Mouse (Mus musculus): ENCODE results near the gene Cenpf.

The Cenpf gene

DNA sequence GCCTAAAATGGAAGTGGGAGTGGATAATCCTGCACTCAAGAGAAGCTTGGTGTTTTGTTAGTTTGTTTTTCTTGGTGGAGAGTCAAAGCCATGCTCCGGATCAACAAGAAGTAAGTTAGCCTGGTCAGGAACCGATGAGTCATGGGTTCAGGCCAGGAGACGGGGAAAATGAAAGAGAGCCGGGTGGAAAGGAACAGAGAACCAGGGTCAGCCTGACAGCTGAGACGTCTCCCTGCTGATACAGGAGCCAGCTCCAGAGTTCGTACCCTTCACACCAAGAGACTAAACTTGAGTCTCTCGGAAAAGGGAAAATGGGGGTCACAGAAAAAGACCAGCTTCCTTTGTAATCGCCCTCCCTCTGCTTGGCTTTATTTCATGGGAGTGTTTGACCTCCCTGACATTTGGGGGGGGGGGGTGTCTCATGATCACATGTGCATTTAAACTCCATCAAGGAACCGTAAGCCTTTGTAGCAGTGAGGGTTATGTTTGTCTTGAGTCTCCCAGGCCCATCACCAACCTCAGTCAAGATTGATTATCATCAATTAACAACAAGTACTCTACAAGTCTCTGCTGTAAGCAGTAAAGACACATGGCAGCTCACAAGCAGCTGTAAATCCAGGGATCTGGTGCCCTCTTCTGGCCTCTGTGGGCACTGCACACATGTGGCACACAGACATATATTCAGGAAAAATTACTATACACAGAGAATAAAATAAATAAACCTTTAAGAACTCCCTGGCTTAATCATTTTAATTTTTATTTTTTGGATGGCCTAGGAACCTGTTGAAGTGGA lies 59.7 kb downstream of the Cenpf start:
- peak; percentile 80 to 89 for DNase-seq

GRCm38 (mm10) chr1:189624756-189625155 lies 63.1 kb downstream of the Cenpf start:
- DNase-seq: no peak

GRCm38 (mm10) chr1:189618970-189619740 lies 68.7 kb downstream of the Cenpf start:
- peak; percentile 28 to 45 for DNase-seq

GRCm38 (mm10) chr1:189617381-189617780 lies 70.5 kb downstream of the Cenpf start:
- no peak for DNase-seq

DNA sequence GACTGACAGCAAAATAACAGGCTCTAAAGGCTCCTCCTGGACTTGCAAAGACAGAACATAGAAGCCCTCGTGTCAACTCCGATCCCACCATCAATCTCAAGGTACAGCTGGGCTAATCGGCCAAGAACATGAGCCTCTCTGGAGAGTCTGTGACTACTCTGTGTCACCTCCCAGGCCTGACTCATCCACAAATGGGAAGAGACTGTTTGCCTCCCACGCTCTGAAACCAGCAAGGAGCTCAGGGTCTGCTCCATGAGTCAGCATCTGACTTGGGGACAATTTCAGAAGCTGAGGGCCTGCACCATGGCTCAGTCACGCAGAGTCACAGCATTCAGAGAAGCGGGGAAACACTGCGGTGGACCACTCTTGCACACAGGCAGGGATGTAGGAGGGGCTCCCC lies 72.6 kb downstream of the Cenpf start:
- DNase-seq: no peak

- DNase-seq: no peak
Measured at GRCm38 (mm10) chr1:189613076-189613475, 74.8 kb downstream of the Cenpf start.

DNA sequence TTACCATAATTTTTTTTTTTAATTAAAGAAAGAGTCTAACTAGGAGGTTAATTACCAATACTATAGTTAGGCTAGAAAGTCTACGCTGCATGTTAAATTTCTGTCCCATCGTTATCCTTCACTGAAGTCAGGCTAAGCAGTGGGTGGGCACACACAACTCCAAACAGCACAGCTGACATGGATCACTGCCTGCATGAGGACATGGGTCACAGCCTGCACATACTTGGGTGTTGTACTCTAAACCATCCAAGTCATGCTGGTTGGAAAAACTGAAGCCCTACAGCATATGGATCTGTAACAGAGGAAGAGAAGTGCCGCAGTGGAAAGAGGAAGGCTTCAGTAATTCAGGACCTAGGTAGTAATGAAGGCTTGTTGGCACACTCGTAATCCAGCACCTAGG lies 76.1 kb downstream of the Cenpf start:
- no peak for DNase-seq

DNA sequence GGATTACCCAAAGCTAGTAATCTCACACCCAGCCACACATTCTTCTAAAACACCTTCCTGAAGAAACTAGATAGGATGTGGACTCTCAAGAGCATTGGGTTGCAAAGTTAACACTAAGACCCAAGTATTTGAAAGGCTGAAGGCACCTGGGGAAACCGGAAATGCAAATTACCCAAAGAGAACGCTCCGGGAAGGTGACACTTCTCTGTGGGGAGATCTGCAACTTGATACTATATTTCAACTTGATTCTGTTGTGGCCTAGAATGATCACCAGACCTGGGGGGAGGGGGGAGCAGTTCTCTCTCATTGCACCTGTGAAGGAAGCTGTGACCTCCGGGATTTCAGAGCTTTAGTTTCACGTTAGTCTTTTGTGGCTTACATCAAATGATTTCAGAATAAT lies 79.2 kb downstream of the Cenpf start:
- DNase-seq: no peak

- no peak for DNase-seq
Measured at GRCm38 (mm10) chr1:189608039-189608438, 79.8 kb downstream of the Cenpf start.

- no peak for DNase-seq
Measured at GRCm38 (mm10) chr1:189605598-189606126, 82.2 kb downstream of the Cenpf start.

DNA sequence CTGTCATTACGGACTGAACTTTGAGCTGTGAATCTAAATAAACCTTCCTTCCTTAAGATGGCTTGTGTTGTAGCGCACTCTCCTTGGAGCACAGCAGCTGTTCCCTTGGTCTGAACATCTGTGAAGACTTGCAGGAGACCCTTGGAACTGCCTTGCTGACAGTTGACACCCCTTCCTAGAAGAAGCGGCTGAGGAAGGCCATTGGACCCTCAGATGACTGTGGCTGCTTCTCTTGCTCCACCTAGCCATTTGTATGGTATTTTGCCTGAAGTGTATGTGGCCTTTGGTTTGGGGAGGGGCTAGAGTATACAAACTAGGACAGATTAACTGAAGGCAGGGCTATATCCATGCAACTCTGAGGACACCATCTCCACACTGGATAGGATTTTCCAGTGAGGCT lies 90.8 kb downstream of the Cenpf start:
- DNase-seq: no peak
